Mouse (Mus musculus) left cerebral cortex, adult 2 months (tissue): ENCODE measurements at regions not wholly inside any gene's neighbourhood (a gene's known extent, or its start where the extent isn't known, plus 50 kb on each side); places are given as distances from the start of the nearest gene placed in this dataset.

Experiments
- DNase-seq, 2 experiments: peaks; one replicate each; pipeline ENCODE4 v3.0.0; 2021 to 2022; ENCODE audit warnings: low spot score in 2 of 2, mixed read lengths in 1 of 2; ENCODE audit errors: extremely low spot score in 1 of 2
- H3K27ac ChIP-seq: fragments of 200-600 bp; 2 replicates; pipeline ENCODE4 v1.8.1; 2022
- H3K4me3 ChIP-seq: fragments of 200-600 bp; 2 replicates; pipeline ENCODE4 v1.8.1; 2022
- CTCF ChIP-seq: fragments of 200-600 bp; IDR thresholded peaks from 2 replicates; pipeline ENCODE4 v1.8.1; 2022; ENCODE audit warnings: antibody characterized with exemption, mild to moderate bottlenecking, moderate library complexity
- intact Hi-C: fragments of 180-260 bp; cut with DNase I; formaldehyde crosslinking; loops from one replicate; pipeline ENCODE4 v1.15.1; 2025

GRCm38 (mm10) chr15:96131582-96132091, 155.7 kb upstream of the Arid2 start:
- no peak for DNase-seq
- TF ChIP-seq CTCF: no peak
- Histone ChIP-seq H3K4me3 (no peak overlapping the region), H3K27ac (no peak overlapping the region)
- intact Hi-C loops: no loop called here

- peak in 1 of 2 experiments; percentile 9 for DNase-seq
- Histone ChIP-seq H3K4me3 (no peak overlapping the region), H3K27ac (no peak overlapping the region)
- TF ChIP-seq CTCF: no peak
- intact Hi-C loops: no loop called here
Observed at GRCm38 (mm10) chr15:96132636-96133035, 154.7 kb upstream of the Arid2 start.

GRCm38 (mm10) chr15:96135250-96135731, 152.0 kb upstream of the Arid2 start:
- Histone ChIP-seq H3K27ac (no peak overlapping the region), H3K4me3 (no peak overlapping the region)
- TF ChIP-seq CTCF: no peak
- DNase-seq: no peak
- intact Hi-C loops: no loop called here

- DNase-seq: no peak
- Histone ChIP-seq H3K27ac (no peak overlapping the region), H3K4me3 (no peak overlapping the region)
- TF ChIP-seq CTCF: no peak
- intact Hi-C loops: no loop called here
Observed at GRCm38 (mm10) chr15:96135816-96136215, 151.5 kb upstream of the Arid2 start.

- Histone ChIP-seq H3K4me3 (no peak overlapping the region), H3K27ac (no peak overlapping the region)
- DNase-seq: no peak
- no peak for TF ChIP-seq CTCF
- intact Hi-C loops: no loop called here
Observed at GRCm38 (mm10) chr15:96137534-96137933, 149.8 kb upstream of the Arid2 start.

GRCm38 (mm10) chr15:96137945-96138344, 149.4 kb upstream of the Arid2 start:
- no peak for TF ChIP-seq CTCF
- no peak for DNase-seq
- intact Hi-C loops: no loop called here

GRCm38 (mm10) chr15:96153489-96153888, 133.8 kb upstream of the Arid2 start:
- DNase-seq: no peak

More at GRCm38 (mm10) chr15:96137945-96138344, 149.4 kb upstream of the Arid2 start:
- Histone ChIP-seq H3K27ac (no peak overlapping the region), H3K4me3 (no peak overlapping the region)

GRCm38 (mm10) chr15:96158321-96158720, 129.0 kb upstream of the Arid2 start:
- no peak overlapping the region for H3K27ac ChIP-seq
- no peak for TF ChIP-seq CTCF
- DNase-seq: no peak
- H3K4me3 ChIP-seq: no peak overlapping the region
- intact Hi-C loops: no loop called here

More at GRCm38 (mm10) chr15:96153489-96153888, 133.8 kb upstream of the Arid2 start:
- intact Hi-C loops: no loop called here
- no peak overlapping the region for H3K27ac ChIP-seq
- TF ChIP-seq CTCF: no peak
- H3K4me3 ChIP-seq: no peak overlapping the region

- Histone ChIP-seq H3K27ac (no peak overlapping the region), H3K4me3 (no peak overlapping the region)
- DNase-seq: peak in 1 of 2 experiments; percentile 19
- TF ChIP-seq CTCF: no peak
- intact Hi-C loops: no loop called here
Observed at GRCm38 (mm10) chr15:96164771-96165431, 122.4 kb upstream of the Arid2 start.

GRCm38 (mm10) chr15:96167256-96167655, 120.1 kb upstream of the Arid2 start:
- Histone ChIP-seq H3K4me3 (no peak overlapping the region), H3K27ac (no peak overlapping the region)
- no peak for TF ChIP-seq CTCF
- no peak for DNase-seq
- intact Hi-C loops: no loop called here

GRCm38 (mm10) chr15:96169726-96170467, 117.4 kb upstream of the Arid2 start:
- Histone ChIP-seq H3K27ac (no peak overlapping the region), H3K4me3 (no peak overlapping the region)
- TF ChIP-seq CTCF: no peak
- intact Hi-C loops: loop anchor here (5.0 kb wide), 1 partner anchor 112 kb away; no protein-coding TSS in a partner anchor
- DNase-seq: no peak
